Mouse (Mus musculus) embryonic fibroblast, embryonic 13.5 days (primary cell): ENCODE data around the gene Esyt3.

ENCODE experiments used
- CTCF ChIP-seq: IDR thresholded peaks from 2 replicates; pipeline ENCODE4 v1.5.1; 2011; ENCODE audit warnings: mild to moderate bottlenecking, control low read depth, low read length, moderate library complexity, borderline replicate concordance; ENCODE audit not compliant: insufficient read depth
- POLR2A ChIP-seq: IDR thresholded peaks from 2 replicates; pipeline ENCODE4 v1.6.1; 2011; ENCODE audit warnings: low read depth, mild to moderate bottlenecking, control low read depth, low read length, moderate library complexity

GRCm38 (mm10) chr9:99320006-99320405, 38.4 kb downstream of the Esyt3 start:
- TF ChIP-seq CTCF (no peak), POLR2A (no peak)
